ENCODE assay signal across 7 mouse cellular contexts in the genomic region with DNA sequence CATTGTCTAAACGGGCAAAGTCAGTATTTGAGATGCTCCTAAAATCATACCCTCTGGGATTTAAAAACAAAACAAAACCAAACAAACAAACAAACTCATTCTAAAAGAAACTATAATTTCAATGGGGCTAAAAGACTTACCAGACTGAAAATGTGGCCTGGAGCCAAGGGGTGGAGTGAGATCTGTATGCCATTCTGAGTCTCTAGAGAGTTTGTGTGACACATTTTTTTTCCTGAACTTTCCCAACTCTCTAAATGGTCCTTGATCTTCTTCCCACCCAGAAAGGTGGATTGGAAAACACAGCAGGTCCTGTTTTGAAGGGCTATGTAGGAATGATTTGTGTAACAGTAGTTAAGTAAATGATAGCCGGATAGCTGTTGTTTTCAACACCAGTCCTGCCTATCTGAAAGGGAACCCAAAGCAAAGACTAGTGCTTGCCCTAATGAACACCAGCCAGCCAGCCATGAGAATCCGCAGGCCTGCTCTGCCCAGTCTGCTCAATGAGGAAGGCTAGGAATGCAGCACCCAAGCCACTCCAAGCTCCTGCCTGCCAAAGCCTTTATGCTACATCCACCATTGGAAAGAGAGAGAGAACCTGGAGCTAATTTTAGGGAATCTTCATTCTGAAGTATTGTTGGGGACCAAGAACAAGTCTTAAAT. TPM values are rescaled to one million over a fixed set of nuclear protein-coding genes. Genes with fewer than 3 reads are reported as not detected.
A peak's percentile ranks its signal among the peaks of the same experiment; 100 is the strongest.
DNase-seq lines count a peak whose midpoint lies in the region; ATAC-seq and TF ChIP-seq lines count a peak whose summit lies in the region.

No protein-coding gene starts in this region.

- H3K36me3 ChIP-seq in C2C12 (ENCODE audit: control insufficient read depth, insufficient read depth) (no peaks in the 10 kb centered on the region), CH12.LX (replicated peaks in 1 of 2; ENCODE audit: control insufficient read depth in 1 of 2, insufficient read depth in 1 of 2, low read length in 1 of 2) (peaks cover 0 to 9% of the 10 kb centered on the region in 2 experiments)
- H3K36me3 ChIP-seq in forebrain, embryonic 16.5 days (ENCODE audit: control insufficient read depth, insufficient read depth): no peaks in the 10 kb centered on the region
- H3K36me3 ChIP-seq in kidney, embryonic 16.5 days (ENCODE audit: insufficient read depth, low read length): no peaks in the 10 kb centered on the region

- no peak for TF ChIP-seq POLR2A in CH12.LX (IDR thresholded peaks at IDR 0.05; ENCODE audit: low read depth, low read length)

- TF ChIP-seq RAD21 in CH12.LX (IDR thresholded peaks at IDR 0.05; ENCODE audit: low read depth, low read length): no peak; the same call in 1 of the 2 replicates

- peak overlapping the region; percentile 62 for H3K4me2 ChIP-seq in CH12.LX (ENCODE audit: insufficient read depth, low read depth, poor library complexity, severe bottlenecking)
- H3K4me2 ChIP-seq in forebrain, embryonic 16.5 days (ENCODE audit: low read length): peak overlapping the region; percentile 62; the same call in 1 of the 2 replicates
- H3K4me2 ChIP-seq in kidney, embryonic 16.5 days (replicated peaks; ENCODE audit: low read depth, low read length): peak overlapping the region; percentile 78

- H3K27ac ChIP-seq in CH12.LX (ENCODE audit: insufficient read depth, low read depth): peak overlapping the region; percentile 53; the same call in 1 of the 2 replicates
- H3K27ac ChIP-seq in forebrain, embryonic 16.5 days (ENCODE audit: low read length): no peak overlapping the region
- H3K27ac ChIP-seq in kidney, embryonic 16.5 days (ENCODE audit: low read length): 0 out of 2 replicates have a peak overlapping the region, but pooled peaks have one; percentile 5

- H3ac ChIP-seq in C2C12 (ENCODE audit: control insufficient read depth, insufficient read length, low read depth): no peak overlapping the region

- WGBS in forebrain, embryonic 16.5 days: 71% methylated on average over 3 of the region's 3 CpGs
- 46% methylated on average over 3 of the region's 3 CpGs for WGBS in kidney, embryonic 16.5 days

- no peak for DNase-seq in CH12.LX (ENCODE audit: extremely low read depth)
- DNase-seq in urinary bladder, postnatal 4 days (ENCODE audit: low spot score in 2 of 2): no peak

- peak overlapping the region; percentile 21 for H3K9ac ChIP-seq in CH12.LX (ENCODE audit: insufficient read depth, low read depth)
- H3K9ac ChIP-seq in forebrain, embryonic 16.5 days (replicated peaks; ENCODE audit: low read depth, low read length): no peak overlapping the region
- H3K9ac ChIP-seq in kidney, embryonic 16.5 days (replicated peaks; ENCODE audit: low read length): peak overlapping the region; percentile 76

- no peaks in the 10 kb centered on the region for H3K9me3 ChIP-seq in CH12.LX (replicated peaks; ENCODE audit: low read length)
- H3K9me3 ChIP-seq in forebrain, embryonic 16.5 days (ENCODE audit: control insufficient read depth, low read length): no peaks in the 10 kb centered on the region
- H3K9me3 ChIP-seq in kidney, embryonic 16.5 days (ENCODE audit: low read length): no peaks in the 10 kb centered on the region

- H3K79me3 ChIP-seq in C2C12 (ENCODE audit: low read depth): no peaks in the 10 kb centered on the region

- ATAC-seq in forebrain, embryonic 16.5 days: no peak
- ATAC-seq in kidney, embryonic 16.5 days (ENCODE audit: low FRiP score, low TSS enrichment): no peak
- peak; percentile 25; the same call in 1 of the 2 replicates for ATAC-seq in megakaryocyte-erythroid progenitor cell, adult 5-6 weeks (replicated peaks; ENCODE audit: low FRiP score, low TSS enrichment, poor library complexity, severe bottlenecking)
- ATAC-seq in cerebellum, adult (ENCODE audit: insufficient number of reproducible peaks, low FRiP score, low TSS enrichment): no peak

- dilution Hi-C loops in CH12.LX (cut with MboI; ENCODE audit: extremely low pct_ligation_motif_present, extremely low pct_unique_long_range_greater_than_20kb, low sequenced_read_pairs): no loop called here

- H3K4me3 ChIP-seq in C2C12 (ENCODE audit: insufficient read depth, poor library complexity, severe bottlenecking) (peak overlapping the region; percentile 11), CH12.LX (replicated peaks in 1 of 3; ENCODE audit: low read depth in 2 of 3, low read length in 2 of 3, poor library complexity in 1 of 3) (peak overlapping the region; percentile 62 to 72 (median 68))
- peak overlapping the region; percentile 31 for H3K4me3 ChIP-seq in forebrain, embryonic 16.5 days (replicated peaks; ENCODE audit: low read length)
- peak overlapping the region; percentile 61 for H3K4me3 ChIP-seq in kidney, embryonic 16.5 days (ENCODE audit: low read length)

- no peak for TF ChIP-seq EP300 in CH12.LX (IDR thresholded peaks at IDR 0.05; ENCODE audit: low read length)

- H3K27me3 ChIP-seq in C2C12 (ENCODE audit: control insufficient read depth, insufficient read depth, insufficient read length): no peaks in the 10 kb centered on the region
- H3K27me3 ChIP-seq in CH12.LX (replicated peaks): no peaks in the 10 kb centered on the region
- no peaks in the 10 kb centered on the region for H3K27me3 ChIP-seq in forebrain, embryonic 16.5 days (replicated peaks; ENCODE audit: control insufficient read depth, insufficient read depth, low read length)
- H3K27me3 ChIP-seq in kidney, embryonic 16.5 days (ENCODE audit: insufficient read depth, low read length): no peaks in the 10 kb centered on the region

- peaks cover 5 to 50% of the 10 kb centered on the region in 2 experiments for H3K4me1 ChIP-seq in CH12.LX (ENCODE audit: control insufficient read depth in 1 of 2, insufficient read depth in 2 of 2)
- peaks cover 7% of the 10 kb centered on the region for H3K4me1 ChIP-seq in forebrain, embryonic 16.5 days (replicated peaks; ENCODE audit: control insufficient read depth, insufficient read depth, low read length)
- H3K4me1 ChIP-seq in kidney, embryonic 16.5 days (ENCODE audit: insufficient read depth, low read length): peaks cover 9% of the 10 kb centered on the region; the same call in 1 of the 2 replicates

- in situ Hi-C loops in CH12.LX (cut with MboI; ENCODE audit: low pct_ligation_motif_present, low pct_unique_long_range_greater_than_20kb, low sequenced_read_pairs): no loop called here

- TF ChIP-seq CTCF in C2C12 (IDR thresholded peaks at IDR 0.05; ENCODE audit: control insufficient read depth, insufficient read depth, insufficient read length) (no peak), CH12.LX (conservative IDR thresholded peaks at IDR 0.05 in 1 of 2, IDR thresholded peaks at IDR 0.05 in 1 of 2; ENCODE audit: low read depth in 2 of 2, low read length in 2 of 2) (no peak)

- H3K79me2 ChIP-seq in C2C12 (ENCODE audit: control insufficient read depth, insufficient read depth) (no peaks in the 10 kb centered on the region), CH12.LX (replicated peaks; ENCODE audit: control insufficient read depth, extremely low read depth, insufficient read depth, poor library complexity, severe bottlenecking) (peaks cover 21% of the 10 kb centered on the region)

TF ChIP-seq in C2C12, 6 proteins besides CTCF, POLR2A, EP300 and RAD21:
- TF ChIP-seq MYOG (IDR thresholded peaks at IDR 0.05; ENCODE audit: control insufficient read depth, extremely low read depth, insufficient read length): no peak
- no peak for TF ChIP-seq CEBPB (IDR thresholded peaks at IDR 0.05; ENCODE audit: low read depth)
- no peak for TF ChIP-seq FOSL1 (IDR thresholded peaks at IDR 0.05; ENCODE audit: insufficient read depth, low read length, poor library complexity, severe bottlenecking)
- no peak for TF ChIP-seq USF1 (IDR thresholded peaks at IDR 0.05; ENCODE audit: low read depth)
- TF ChIP-seq MYOD1 (IDR thresholded peaks at IDR 0.05; ENCODE audit: control insufficient read depth, insufficient read length, low read depth): no peak
- TF ChIP-seq MAX (IDR thresholded peaks at IDR 0.05): no peak

TF ChIP-seq in CH12.LX, 34 proteins besides CTCF, POLR2A, EP300 and RAD21:
- TF ChIP-seq MAZ (IDR thresholded peaks at IDR 0.05; ENCODE audit: low read depth, low read length) (no peak), SIN3A (IDR thresholded peaks at IDR 0.05; ENCODE audit: low read length) (0 out of 2 replicates have a peak, but pooled peaks have one; percentile 15), NELFE (IDR thresholded peaks at IDR 0.05; ENCODE audit: low read depth, low read length) (no peak), ZNF384 (IDR thresholded peaks at IDR 0.05; ENCODE audit: low read depth, low read length) (peak; percentile 28; the same call in 1 of the 2 replicates), MYC (IDR thresholded peaks at IDR 0.05; ENCODE audit: low read depth, low read length) (no peak; the same call in none of the 2 replicates), CHD1 (IDR thresholded peaks at IDR 0.05; ENCODE audit: low read depth, low read length) (0 out of 2 replicates have a peak, but pooled peaks have one; percentile 7)
TF ChIP-seq in CH12.LX: peak in this region for 3.

RNA-seq across cellular contexts. Expression of gene 4930523C07Rik, which starts 1.0 kb away (rescaled TPM):
- polyA plus RNA-seq in C2C12 (2012; fragmentation: generic; extraction: Trizol): 0.37 TPM
- 13.1 and 16.6 TPM in 2 replicates for total RNA-seq in CH12.LX (2012; rRNA removed)
- total RNA-seq in CH12.LX (2014; rRNA removed): 15.3 and 18.0 TPM in 2 replicates
- 24.4 and 28.2 TPM in 2 replicates for polyA plus RNA-seq in CH12.LX (2012; ENCODE audit: insufficient read length, low read depth)
- 2.1 and 2.5 TPM in 2 replicates for polyA plus RNA-seq in forebrain, embryonic 16.5 days (2015; fragmentation: Nextera tagmentation; extraction: Ambion mirVana)
- 22.5 and 23.2 TPM in 2 replicates for polyA plus RNA-seq in kidney, embryonic 16.5 days (2015; fragmentation: Nextera tagmentation; extraction: Ambion mirVana)
- total RNA-seq in megakaryocyte-erythroid progenitor cell, adult 5-6 weeks (2014; fragmentation: Nextera tagmentation): 14.5 and 28.5 TPM in 2 replicates
- total RNA-seq in megakaryocyte-erythroid progenitor cell, adult 5-6 weeks (2017): 21.3 and 27.3 TPM in 2 replicates

Comparison
In these comparisons a context has a peak if more than half of its experiments do, and no peak if none do; other contexts are left out.
1. H3K4me3 ChIP-seq: peak in every context shown above with its lines; median percentile 68 in CH12.LX; 61 in kidney, embryonic 16.5 days; 31 in forebrain, embryonic 16.5 days; 11 in C2C12.